Mouse (Mus musculus) T-cell, adult 66 days (primary cell): ENCODE data around the gene Ifitm3. TPM values are rescaled to one million over a fixed set of nuclear protein-coding genes. Genes with fewer than 3 reads are reported as not detected.

ENCODE experiments used
- total RNA-seq, 2 experiments: library from RNA; stranded (reverse); gene quantifications; 3 replicates in 1 of 2; 4 replicates in 1 of 2; pipeline ENCODE4 v1.2.4; 2023

The Ifitm3 gene
- 1 to 10 TPM; 1.2 to 5.6 TPM for total RNA-seq

GRCm38 (mm10) chr7:141010593-141010992, at the start of gene Ifitm3:
Gene Ifitm3, minus strand, starts transcription at chr7:141010770.

GRCm38 (mm10) chr7:141028831-141029230, 18.3 kb upstream of the Ifitm3 start, which contains the start of gene Gm17387:
Gene Gm17387, plus strand, starts transcription at chr7:141029131.

DNA sequence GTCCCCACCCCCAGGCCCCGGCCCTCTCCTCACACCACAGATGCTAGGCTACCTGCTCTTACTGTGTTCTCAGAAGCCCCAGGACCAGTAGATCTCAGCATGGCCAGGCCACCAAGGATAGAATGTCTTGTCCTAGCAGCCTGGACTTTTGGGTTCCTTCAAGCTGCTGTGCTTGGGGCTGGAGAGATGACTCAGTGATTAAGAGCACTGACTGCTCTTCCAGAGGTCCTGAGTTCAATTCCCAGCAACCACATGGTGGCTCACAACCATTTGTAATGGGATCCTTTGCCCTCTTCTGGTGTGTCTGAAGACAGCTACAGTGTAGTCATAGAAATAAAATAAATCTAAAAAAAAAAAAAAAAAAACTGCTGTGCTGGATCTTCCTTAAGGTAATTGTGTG, 7.3 kb upstream of the Ifitm3 start, which contains the start of gene Ifitm6:
Gene Ifitm6 (minus strand): TSS at position 101 of the 400 bp plus-strand sequence.

DNA sequence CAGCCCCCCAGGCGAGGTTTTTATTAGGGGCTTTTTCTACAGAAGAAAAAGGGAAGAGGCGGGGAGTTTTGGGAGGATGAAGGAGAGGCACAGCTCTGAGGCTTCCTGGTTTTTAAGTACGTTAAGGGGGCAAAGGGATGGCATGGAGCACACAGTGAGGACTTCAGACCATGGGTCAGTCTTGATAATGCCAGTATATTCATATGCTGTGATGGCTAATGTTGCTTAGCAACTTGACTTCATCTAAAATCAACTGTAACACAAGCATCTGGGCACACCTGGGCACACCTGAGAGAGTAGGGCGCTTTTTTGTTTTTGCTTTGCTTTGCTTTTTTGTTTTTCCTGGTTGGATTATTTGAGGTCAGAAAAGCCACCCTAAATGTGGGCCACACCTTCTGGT, 43.6 kb downstream of the Ifitm3 start, which contains the start of gene Ifitm1:
Gene Ifitm1 (plus strand): TSS at position 301 of the 400 bp plus-strand sequence.

Other genes with a start within 250 kb of the Ifitm3 start
- gene Cyp2e1, start 247.0 kb downstream of the Ifitm3 start, total RNA-seq, result not detected
- gene Syce1, start 222.9 kb downstream of the Ifitm3 start, total RNA-seq, result not detected
- not detected for gene Zfp941, start 188.6 kb downstream of the Ifitm3 start, total RNA-seq
- gene Urah, start 175.8 kb downstream of the Ifitm3 start, total RNA-seq, result not detected
- not detected for gene Scgb1c1, start 165.2 kb downstream of the Ifitm3 start, total RNA-seq
- gene Odf3, start 163.0 kb downstream of the Ifitm3 start, total RNA-seq, result not detected
- not detected for gene Gm45785, start 154.4 kb downstream of the Ifitm3 start, total RNA-seq
- gene Ric8a, start 153.8 kb downstream of the Ifitm3 start, total RNA-seq, result 100 to 1,000 TPM; 109 to 116 TPM
- gene Bet1l, start 153.2 kb downstream of the Ifitm3 start, total RNA-seq, result 10 to 100 TPM; 31.2 to 31.7 TPM
- gene Psmd13, start 128.8 kb downstream of the Ifitm3 start, total RNA-seq, result 10 to 100 TPM; 75.3 to 88.5 TPM
- 1 to 10 TPM; 8.4 to 9.2 TPM for gene Sirt3, start 128.5 kb downstream of the Ifitm3 start, total RNA-seq
- gene Cox8b, start 110.3 kb downstream of the Ifitm3 start, total RNA-seq, result not detected
- gene Nlrp6, start 89.9 kb downstream of the Ifitm3 start, total RNA-seq, result under 1 TPM in 1 of 2 experiments, not detected in 1; 0.17 TPM
- 1 to 10 TPM; 7.3 to 8.9 TPM for gene Pgghg, start 69.4 kb downstream of the Ifitm3 start, total RNA-seq
- gene Ifitm5, start 60.5 kb downstream of the Ifitm3 start, total RNA-seq, result not detected
- gene Gm45717, start 54.8 kb downstream of the Ifitm3 start, total RNA-seq, result not detected
- 10 to 100 TPM; 17.0 to 18.4 TPM for gene Ifitm2, start 54.8 kb downstream of the Ifitm3 start, total RNA-seq
- 1 to 10 TPM in 1 of 2 experiments, not detected in 1; 5.9 TPM for gene Ifitm1, start 43.5 kb downstream of the Ifitm3 start, total RNA-seq
- gene Ifitm6, start 7.2 kb upstream of the Ifitm3 start, total RNA-seq, result not detected
- gene Gm17387, start 18.4 kb upstream of the Ifitm3 start, total RNA-seq, result not detected
- gene B4galnt4, start 50.3 kb upstream of the Ifitm3 start, total RNA-seq, result 1 to 10 TPM; 1.4 to 2.2 TPM
- gene Pkp3, start 67.4 kb upstream of the Ifitm3 start, total RNA-seq, result 10 to 100 TPM; 45.7 to 59.0 TPM
- 10 to 100 TPM; 74.9 to 85.3 TPM for gene Sigirr, start 89.8 kb upstream of the Ifitm3 start, total RNA-seq
- gene Ano9, start 107.0 kb upstream of the Ifitm3 start, total RNA-seq, result not detected
- 10 to 100 TPM; 12.0 to 12.5 TPM for gene Ptdss2, start 111.6 kb upstream of the Ifitm3 start, total RNA-seq
- gene Rnh1, start 162.1 kb upstream of the Ifitm3 start, total RNA-seq, result 10 to 100 TPM; 35.2 to 41.1 TPM
- 10 to 100 TPM; 38.9 to 45.3 TPM for gene Hras, start 183.2 kb upstream of the Ifitm3 start, total RNA-seq
- gene Lrrc56, start 183.4 kb upstream of the Ifitm3 start, total RNA-seq, result 1 to 10 TPM; 4.8 to 5.0 TPM
- 1 to 10 TPM; 2.4 to 2.6 TPM for gene Lmntd2, start 203.3 kb upstream of the Ifitm3 start, total RNA-seq
- 1 to 10 TPM; 9.3 to 9.6 TPM for gene Rassf7, start 205.1 kb upstream of the Ifitm3 start, total RNA-seq
- 100 to 1,000 TPM; 173 to 177 TPM for gene Phrf1, start 218.0 kb upstream of the Ifitm3 start, total RNA-seq